Comparison of ENCODE assay signal across 13 mouse cellular contexts in genomic region chr10:52309196-52309595, GRCm38 (mm10). TPM values are rescaled to one million over a fixed set of nuclear protein-coding genes. Genes with fewer than 3 reads are reported as not detected.
A peak's percentile ranks its signal among the peaks of the same experiment; 100 is the strongest.
DNase-seq lines count a peak whose midpoint lies in the region; ATAC-seq lines count a peak whose summit lies in the region.
"Had no signal": no experiment of that assay in that cellular context is flagged by ENCODE, and none has a peak within 500 bp of the region (broad histone marks: within the 10 kb centered on the region; RNA-seq: fewer than 3 reads in every experiment).

No protein-coding gene starts in this region.

- 49% methylated on average over 8 of the region's 8 CpGs for WGBS in heart, embryonic 10.5 days
- WGBS in heart, embryonic 16.5 days: 55% methylated on average over 8 of the region's 8 CpGs

- H3K27ac ChIP-seq in heart, embryonic 10.5 days: no peak overlapping the region
- H3K27ac ChIP-seq in heart, embryonic 16.5 days (ENCODE audit: low read length): peak overlapping the region; percentile 48
- H3K27ac ChIP-seq: forebrain, embryonic 10.5 days; macrophage; neural tube, embryonic 15.5 days had no signal

- DNase-seq in heart, adult 18-20 months: peak; percentile 70 to 91
- DNase-seq in heart, embryonic 10.5 days (ENCODE audit: low spot score): no peak
- peak; percentile 88 for DNase-seq in kidney, postnatal 14 days
- DNase-seq in lung, postnatal 4 days: peak; percentile 39 to 57
- no peak for DNase-seq in left cerebral cortex, adult 8-10 months (ENCODE audit: low spot score in 2 of 2)
- no peak for DNase-seq in urinary bladder, adult 18-20 months (ENCODE audit: low spot score in 2 of 2)
- DNase-seq: cerebellum, adult 9-11 months had no signal

- ATAC-seq in heart, embryonic 16.5 days (replicated peaks; ENCODE audit: extremely low read depth, insufficient read depth, low FRiP score): peak; percentile 72
- no peak for ATAC-seq in monocyte, adult 5-6 weeks (replicated peaks; ENCODE audit: insufficient number of reproducible peaks, low FRiP score, low TSS enrichment, poor library complexity, severe bottlenecking)
- ATAC-seq: inflammation-experienced regulatory T-cells, adult 6 months had no signal

- H3K9ac ChIP-seq in heart, embryonic 16.5 days (ENCODE audit: low read length): no peak overlapping the region
- H3K9ac ChIP-seq: neural tube, embryonic 15.5 days had no signal

- H3K4me2 ChIP-seq in heart, embryonic 16.5 days (ENCODE audit: low read depth, low read length): no peak overlapping the region
- H3K4me2 ChIP-seq: neural tube, embryonic 15.5 days had no signal

- H3K27me3 ChIP-seq in heart, embryonic 10.5 days (ENCODE audit: insufficient read depth, poor library complexity, severe bottlenecking): no peaks in the 10 kb centered on the region
- H3K27me3 ChIP-seq in heart, embryonic 16.5 days (ENCODE audit: control insufficient read depth, insufficient read depth, low read length): no peaks in the 10 kb centered on the region
- H3K27me3 ChIP-seq: neural tube, embryonic 15.5 days had no signal

- no peaks in the 10 kb centered on the region for H3K4me1 ChIP-seq in heart, embryonic 10.5 days
- H3K4me1 ChIP-seq in heart, embryonic 16.5 days (ENCODE audit: control insufficient read depth, insufficient read depth, low read length): no peaks in the 10 kb centered on the region
- H3K4me1 ChIP-seq: forebrain, embryonic 10.5 days; neural tube, embryonic 15.5 days had no signal

- no peaks in the 10 kb centered on the region for H3K9me3 ChIP-seq in heart, embryonic 10.5 days
- H3K9me3 ChIP-seq in heart, embryonic 16.5 days (replicated peaks; ENCODE audit: control insufficient read depth, low read length): no peaks in the 10 kb centered on the region
- H3K9me3 ChIP-seq: forebrain, embryonic 10.5 days; neural tube, embryonic 15.5 days had no signal

- H3K4me3 ChIP-seq in heart, embryonic 10.5 days: no peak overlapping the region
- no peak overlapping the region for H3K4me3 ChIP-seq in heart, embryonic 16.5 days (ENCODE audit: low read length)
- H3K4me3 ChIP-seq: forebrain, embryonic 10.5 days; neural tube, embryonic 15.5 days had no signal

- peaks cover 16% of the 10 kb centered on the region; the same call in 1 of the 2 replicates for H3K36me3 ChIP-seq in heart, embryonic 10.5 days
- peaks cover 11% of the 10 kb centered on the region for H3K36me3 ChIP-seq in heart, embryonic 16.5 days (ENCODE audit: control insufficient read depth, insufficient read depth)

RNA-seq across cellular contexts. Expression of gene Gm26741, which starts 49.4 kb away (rescaled TPM):
- total RNA-seq in heart, adult 18-20 months (2021): not detected
- not detected in 2 replicates for polyA plus RNA-seq in heart, embryonic 10.5 days (2016; fragmentation: Nextera tagmentation; extraction: Ambion mirVana)
- not detected in 2 replicates for polyA plus RNA-seq in heart, embryonic 16.5 days (2015; fragmentation: Nextera tagmentation; extraction: Ambion mirVana)
- not detected for total RNA-seq in left cerebral cortex, adult 8-10 months (2022)
- total RNA-seq in monocyte, adult 5-6 weeks (2017): not detected in 3 replicates
- polyA plus RNA-seq: forebrain, embryonic 10.5 days; inflammation-experienced regulatory T-cells, adult 6 months; macrophage; neural tube, embryonic 15.5 days had no signal

Comparison
In these comparisons a context has a peak if more than half of its experiments do, and no peak if none do; other contexts are left out.
1. DNase-seq: peak in heart, adult 18-20 months (2 of 2), kidney, postnatal 14 days (single experiment) and lung, postnatal 4 days (2 of 2); none in heart, embryonic 10.5 days (single experiment), left cerebral cortex, adult 8-10 months (0 of 2) and urinary bladder, adult 18-20 months (0 of 2).